Mouse (Mus musculus) liver, embryonic 16.5 days (tissue): ENCODE results near the gene 1700001C19Rik. TPM values are rescaled to one million over a fixed set of nuclear protein-coding genes. Genes with fewer than 3 reads are reported as not detected.

ENCODE experiments used
- ATAC-seq: fragments of 200-750 bp; cut with Nextera tagmentation; 2 replicates; pipeline ENCODE4 v1.8.0; 2017; ENCODE audit warnings: low read depth, mild to moderate bottlenecking, moderate number of reproducible peaks, moderate library complexity
- H3K27ac ChIP-seq: fragments of 300-500 bp; sonication (generic); 2 replicates; pipeline ENCODE4 v1.5.1; 2014; ENCODE audit warnings: mild to moderate bottlenecking, low read length
- H3K27me3 ChIP-seq: fragments of 300-500 bp; sonication (generic); 2 replicates; pipeline ENCODE4 v1.6.1; 2014; ENCODE audit warnings: low read depth, low read length, mixed read lengths; ENCODE audit not compliant: control insufficient read depth, insufficient read depth
- H3K36me3 ChIP-seq: fragments of 300-500 bp; sonication (generic); 2 replicates; pipeline ENCODE4 v1.6.1; 2014; ENCODE audit warnings: mild to moderate bottlenecking; ENCODE audit not compliant: control insufficient read depth, insufficient read depth
- H3K4me1 ChIP-seq: fragments of 300-500 bp; sonication (generic); 2 replicates; pipeline ENCODE4 v1.6.1; 2014; ENCODE audit warnings: low read depth, low read length, mixed read lengths; ENCODE audit not compliant: control insufficient read depth
- H3K4me2 ChIP-seq: fragments of 300-500 bp; sonication (generic); 2 replicates; pipeline ENCODE4 v1.6.1; 2014; ENCODE audit warnings: low read depth, low read length, mixed read lengths
- H3K4me3 ChIP-seq: fragments of 300-500 bp; sonication (generic); 2 replicates; pipeline ENCODE4 v1.5.1; 2014; ENCODE audit warnings: low read depth, mild to moderate bottlenecking, low read length
- H3K9ac ChIP-seq: fragments of 300-500 bp; sonication (generic); 2 replicates; pipeline ENCODE4 v1.6.1; 2014; ENCODE audit warnings: low read depth, low read length
- H3K9me3 ChIP-seq: fragments of 300-500 bp; sonication (generic); replicated peaks from 2 replicates; pipeline ENCODE4 v1.6.1; 2016; ENCODE audit warnings: low read length; ENCODE audit not compliant: control insufficient read depth
- WGBS: fragments of 180-500 bp; shearing (Covaris S2); extraction: QIAGEN DNeasy Blood & Tissue Kit; methylation state at CpG from one replicate; pipeline ENCODE4 v1.1.7; 2014; ENCODE audit not compliant: insufficient replicate concordance; 5-methylcytosine and 5-hydroxymethylcytosine counted together
- polyA plus RNA-seq: library from polyadenylated mRNA; unstranded; fragments of >200 nt; fragmentation: Nextera tagmentation; extraction: Ambion mirVana; gene quantifications from 2 replicates; pipeline ENCODE4 v1.2.1, GENCODE M21; 2015

1700001C19Rik gene
- polyA plus RNA-seq = 1.7 and 2.3 TPM in 2 replicates

- H3K27me3 ChIP-seq = peaks cover 23% of the 10 kb centered on the region
- peak within 1 kb of the TSS; percentile 70 for H3K27ac ChIP-seq
- peak within 1 kb of the TSS; percentile 54 for H3K9ac ChIP-seq
- H3K4me2 ChIP-seq = peak within 1 kb of the TSS; percentile 65
- WGBS = 6% methylated on average over 23 of the region's 25 CpGs
- H3K36me3 ChIP-seq = no peaks in the 10 kb centered on the region
- peak within 1 kb of the TSS; percentile 61 for H3K4me3 ChIP-seq
- ATAC-seq = 0 out of 2 replicates have a peak, but pooled peaks have one; percentile 14
- peaks cover 11% of the 10 kb centered on the region; the same call in 1 of the 2 replicates for H3K4me1 ChIP-seq
- no peaks in the 10 kb centered on the region for H3K9me3 ChIP-seq
Measured at GRCm38 (mm10) chr17:47436907-47437547, at the start of gene 1700001C19Rik. Gene 1700001C19Rik (minus strand): TSS chr17:47437376.

- no peak overlapping the region for H3K4me2 ChIP-seq
- ATAC-seq = no peak
- H3K36me3 ChIP-seq = peaks cover 17% of the 10 kb centered on the region
- H3K27me3 ChIP-seq = no peaks in the 10 kb centered on the region
- H3K4me1 ChIP-seq = peaks cover 15% of the 10 kb centered on the region
- no peak overlapping the region for H3K9ac ChIP-seq
- no peaks in the 10 kb centered on the region for H3K9me3 ChIP-seq
- WGBS = 81% methylated on average over 3 of the region's 3 CpGs
- H3K4me3 ChIP-seq = no peak overlapping the region
- H3K27ac ChIP-seq = peak overlapping the region; percentile 33; the same call in 1 of the 2 replicates
Measured at GRCm38 (mm10) chr17:47485791-47486190, 48.6 kb upstream of the 1700001C19Rik start.

- Histone ChIP-seq H3K4me1 (peaks cover 15% of the 10 kb centered on the region), H3K27ac (peak overlapping the region; percentile 42; the same call in 1 of the 2 replicates), H3K27me3 (no peaks in the 10 kb centered on the region), H3K4me2 (no peak overlapping the region), H3K9me3 (no peaks in the 10 kb centered on the region), H3K9ac (0 out of 2 replicates have a peak overlapping the region, but pooled peaks have one; percentile 11), H3K4me3 (no peak overlapping the region), H3K36me3 (peaks cover 13% of the 10 kb centered on the region; the same call in 1 of the 2 replicates)
- ATAC-seq = peak; percentile 46
- WGBS = 4% methylated on average over 3 of the region's 3 CpGs
Measured at GRCm38 (mm10) chr17:47484993-47485392, 47.8 kb upstream of the 1700001C19Rik start.

- Histone ChIP-seq H3K4me1 (peaks cover 15% of the 10 kb centered on the region), H3K27ac (peak overlapping the region; percentile 42; the same call in 1 of the 2 replicates), H3K36me3 (peaks cover 8% of the 10 kb centered on the region; the same call in 1 of the 2 replicates), H3K27me3 (no peaks in the 10 kb centered on the region), H3K9me3 (no peaks in the 10 kb centered on the region), H3K4me3 (no peak overlapping the region), H3K9ac (no peak overlapping the region), H3K4me2 (no peak overlapping the region)
- WGBS = 14% methylated on average over 1 of the region's 1 CpGs
- peak; percentile 76 for ATAC-seq
Measured at GRCm38 (mm10) chr17:47484241-47484921, 47.2 kb upstream of the 1700001C19Rik start.

- Histone ChIP-seq H3K27ac (no peak overlapping the region), H3K9ac (no peak overlapping the region), H3K36me3 (no peaks in the 10 kb centered on the region), H3K4me1 (peaks cover 15% of the 10 kb centered on the region), H3K4me2 (no peak overlapping the region), H3K4me3 (no peak overlapping the region), H3K9me3 (no peaks in the 10 kb centered on the region), H3K27me3 (no peaks in the 10 kb centered on the region)
- 30% methylated on average over 2 of the region's 2 CpGs for WGBS
- no peak for ATAC-seq
Measured at GRCm38 (mm10) chr17:47482401-47482800, 45.2 kb upstream of the 1700001C19Rik start.

- Histone ChIP-seq H3K27me3 (no peaks in the 10 kb centered on the region), H3K9ac (no peak overlapping the region), H3K9me3 (no peaks in the 10 kb centered on the region), H3K4me1 (peaks cover 7% of the 10 kb centered on the region), H3K4me3 (no peak overlapping the region), H3K27ac (no peak overlapping the region), H3K4me2 (no peak overlapping the region), H3K36me3 (no peaks in the 10 kb centered on the region)
- no peak for ATAC-seq
- WGBS = 40% methylated on average over 3 of the region's 3 CpGs
Measured at GRCm38 (mm10) chr17:47479887-47480286, 42.7 kb upstream of the 1700001C19Rik start.

GRCm38 (mm10) chr17:47475714-47476113, 38.5 kb upstream of the 1700001C19Rik start:
- Histone ChIP-seq H3K27ac (no peak overlapping the region), H3K4me1 (peaks cover 6% of the 10 kb centered on the region; the same call in 1 of the 2 replicates), H3K4me2 (no peak overlapping the region), H3K36me3 (no peaks in the 10 kb centered on the region), H3K27me3 (no peaks in the 10 kb centered on the region), H3K9ac (no peak overlapping the region), H3K9me3 (no peaks in the 10 kb centered on the region), H3K4me3 (no peak overlapping the region)
- ATAC-seq = no peak
- WGBS = 48% methylated on average over 3 of the region's 3 CpGs

GRCm38 (mm10) chr17:47475181-47475580, 38.0 kb upstream of the 1700001C19Rik start:
- H3K4me1 ChIP-seq = peaks cover 6% of the 10 kb centered on the region; the same call in 1 of the 2 replicates
- no peak overlapping the region for H3K9ac ChIP-seq
- H3K27me3 ChIP-seq = no peaks in the 10 kb centered on the region
- no peak overlapping the region for H3K4me2 ChIP-seq
- no peak overlapping the region for H3K27ac ChIP-seq
- H3K36me3 ChIP-seq = no peaks in the 10 kb centered on the region
- 71% methylated on average over 4 of the region's 4 CpGs for WGBS
- H3K4me3 ChIP-seq = no peak overlapping the region
- ATAC-seq = no peak
- no peaks in the 10 kb centered on the region for H3K9me3 ChIP-seq

GRCm38 (mm10) chr17:47474250-47474649, 37.1 kb upstream of the 1700001C19Rik start:
- peaks cover 6% of the 10 kb centered on the region; the same call in 1 of the 2 replicates for H3K4me1 ChIP-seq
- no peak overlapping the region for H3K27ac ChIP-seq
- H3K9ac ChIP-seq = no peak overlapping the region
- no peak overlapping the region for H3K4me2 ChIP-seq
- H3K27me3 ChIP-seq = no peaks in the 10 kb centered on the region
- no peaks in the 10 kb centered on the region for H3K9me3 ChIP-seq
- H3K36me3 ChIP-seq = no peaks in the 10 kb centered on the region
- WGBS = 64% methylated on average over 4 of the region's 4 CpGs
- ATAC-seq = no peak
- H3K4me3 ChIP-seq = no peak overlapping the region
